Mouse (Mus musculus): ENCODE results near the gene Ccl5.

DNA sequence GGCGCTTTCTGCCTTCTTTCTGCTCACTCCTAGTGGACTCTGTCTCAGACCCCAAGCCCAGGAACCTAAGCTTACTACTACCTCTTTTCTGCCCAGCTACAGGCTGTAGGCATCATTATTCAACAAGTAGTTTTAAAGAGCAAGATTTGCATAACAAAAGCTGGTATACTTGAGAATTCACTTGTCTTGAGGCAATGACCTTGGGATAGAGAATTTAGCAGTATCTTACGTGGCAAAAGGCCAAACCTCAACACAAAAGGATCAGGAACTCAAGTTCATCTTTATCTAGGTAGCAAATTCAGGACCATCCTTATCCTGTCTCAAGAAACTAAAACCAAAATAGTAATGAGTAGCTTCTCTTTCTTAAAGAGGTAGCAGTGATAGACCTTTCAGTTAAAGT, 34.7 kb downstream of the Ccl5 start:
- TF ChIP-seq POLR2A (IDR thresholded peaks at IDR 0.05; ENCODE audit: control insufficient read depth, extremely low read depth, insufficient read depth, low read length, poor library complexity) (no peak), CTCF (IDR thresholded peaks at IDR 0.05; ENCODE audit: borderline replicate concordance, control insufficient read depth, extremely low read depth, insufficient read depth, low read length, poor library complexity) (no peak)

All from thymus, adult 2 months (tissue).